Mouse (Mus musculus): ENCODE measurements around the gene Slc24a4.

DNA sequence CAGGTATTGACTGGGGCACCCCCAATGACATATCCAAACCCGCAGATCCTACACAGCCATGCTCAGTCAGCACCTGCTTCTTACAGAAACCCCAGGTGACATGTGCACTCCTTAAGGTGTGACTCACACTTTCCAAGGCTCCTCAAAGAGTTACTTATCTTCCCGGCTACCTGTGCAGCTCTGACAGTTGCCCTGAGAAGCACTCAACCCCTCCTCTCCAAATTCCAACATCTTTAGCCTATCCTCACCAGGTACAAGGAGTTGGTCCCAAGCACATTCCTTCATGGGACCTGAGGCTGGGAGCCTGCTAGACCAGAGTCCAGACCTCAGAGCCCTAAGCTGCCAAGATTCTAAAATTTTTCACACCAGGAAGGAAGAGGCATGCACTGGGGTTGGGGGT, 134.3 kb downstream of the Slc24a4 start:
- TF ChIP-seq CTCF (IDR thresholded peaks at IDR 0.05) (no peak), EP300 (IDR thresholded peaks at IDR 0.05) (peak; percentile 90)

Measured in lung, postnatal 0 days (tissue).